9 mouse cellular contexts compared by ENCODE assay signal in genomic region chr5:9724956-9725600, GRCm38 (mm10). TPM values are rescaled to one million over a fixed set of nuclear protein-coding genes. Genes with fewer than 3 reads are reported as not detected.
DNase-seq lines count a peak whose midpoint lies in the region; ATAC-seq and TF ChIP-seq lines count a peak whose summit lies in the region.
"Had no signal": no experiment of that assay in that cellular context is flagged by ENCODE, and none has a peak within 500 bp of the region (broad histone marks: within the 10 kb centered on the region; RNA-seq: fewer than 3 reads in every experiment).

TSS of gene Grm3 (minus strand) at chr5:9725170.

- DNase-seq in heart, adult 2 months = no peak
- DNase-seq in heart, postnatal 4 days = no peak
- DNase-seq in ES-CJ7 (ENCODE audit: low read depth, low spot score) = peak; percentile 2
- peak; percentile 57 for DNase-seq in intestine, embryonic 14.5 days (ENCODE audit: low spot score)
- no peak for DNase-seq in liver, postnatal 0 days

- H3K27ac ChIP-seq in heart, adult 2 months = no peak within 1 kb of the TSS
- H3K27ac ChIP-seq in embryonic facial prominence, embryonic 12.5 days = no peak within 1 kb of the TSS
- no peak within 1 kb of the TSS for H3K27ac ChIP-seq in intestine, embryonic 14.5 days (ENCODE audit: low read depth)
- H3K27ac ChIP-seq in liver, postnatal 0 days (ENCODE audit: low read depth) = no peak within 1 kb of the TSS
- H3K27ac ChIP-seq in stomach, embryonic 16.5 days (ENCODE audit: low read length) = no peak within 1 kb of the TSS

- H3K4me1 ChIP-seq in heart, adult 2 months (ENCODE audit: control insufficient read depth, insufficient read depth, low read length) = no peaks in the 10 kb centered on the region
- peaks cover 3% of the 10 kb centered on the region; the same call in 1 of the 2 replicates for H3K4me1 ChIP-seq in embryonic facial prominence, embryonic 12.5 days
- no peaks in the 10 kb centered on the region for H3K4me1 ChIP-seq in intestine, embryonic 14.5 days (replicated peaks; ENCODE audit: control insufficient read depth, insufficient read depth, low read length)
- H3K4me1 ChIP-seq in liver, postnatal 0 days (ENCODE audit: insufficient read depth) = no peaks in the 10 kb centered on the region
- peaks cover 6% of the 10 kb centered on the region; the same call in 1 of the 2 replicates for H3K4me1 ChIP-seq in stomach, embryonic 16.5 days (ENCODE audit: control insufficient read depth, insufficient read depth, low read length)

- no peaks in the 10 kb centered on the region for H3K36me3 ChIP-seq in heart, adult 2 months (ENCODE audit: control insufficient read depth, insufficient read depth, low read length)
- no peaks in the 10 kb centered on the region for H3K36me3 ChIP-seq in embryonic facial prominence, embryonic 12.5 days
- no peaks in the 10 kb centered on the region for H3K36me3 ChIP-seq in intestine, embryonic 14.5 days (ENCODE audit: control insufficient read depth, insufficient read depth, low read length)
- H3K36me3 ChIP-seq in liver, postnatal 0 days (replicated peaks; ENCODE audit: insufficient read depth, low read length) = no peaks in the 10 kb centered on the region
- H3K36me3 ChIP-seq in stomach, embryonic 16.5 days (ENCODE audit: control insufficient read depth, insufficient read depth, low read length) = no peaks in the 10 kb centered on the region
- H3K36me3 ChIP-seq: G1E had no signal

- TF ChIP-seq CTCF in heart, adult 2 months (IDR thresholded peaks at IDR 0.05) = no peak
- TF ChIP-seq CTCF in liver, postnatal 0 days (IDR thresholded peaks at IDR 0.05; ENCODE audit: low read depth) = no peak

- H3K4me2 ChIP-seq in embryonic facial prominence, embryonic 12.5 days (replicated peaks) = peak within 1 kb of the TSS; percentile 86
- peak within 1 kb of the TSS; percentile 51 for H3K4me2 ChIP-seq in intestine, embryonic 14.5 days (ENCODE audit: low read length)
- peak within 1 kb of the TSS; percentile 22; the same call in 1 of the 2 replicates for H3K4me2 ChIP-seq in liver, postnatal 0 days (ENCODE audit: low read depth, low read length)
- peak within 1 kb of the TSS; percentile 80 for H3K4me2 ChIP-seq in stomach, embryonic 16.5 days (ENCODE audit: low read depth, low read length)

- intact Hi-C loops in heart, adult 2 months (cut with DNase I) = no loop called here

- ATAC-seq in embryonic facial prominence, embryonic 12.5 days (ENCODE audit: insufficient number of reproducible peaks, insufficient read depth, low FRiP score, low TSS enrichment) = no peak
- ATAC-seq in intestine, embryonic 14.5 days (replicated peaks; ENCODE audit: low FRiP score, low TSS enrichment, low read depth) = peak; percentile 27
- no peak for ATAC-seq in liver, postnatal 0 days
- ATAC-seq in stomach, embryonic 16.5 days (ENCODE audit: insufficient read depth, low FRiP score) = 0 out of 2 replicates have a peak, but pooled peaks have one; percentile 13
- ATAC-seq in erythroblast, adult 5-6 weeks (replicated peaks; ENCODE audit: low FRiP score, poor library complexity, severe bottlenecking) = no peak

- H3K27me3 ChIP-seq in heart, adult 2 months (ENCODE audit: control insufficient read depth, insufficient read depth, low read length) = no peaks in the 10 kb centered on the region
- peaks cover 21% of the 10 kb centered on the region for H3K27me3 ChIP-seq in embryonic facial prominence, embryonic 12.5 days
- H3K27me3 ChIP-seq in intestine, embryonic 14.5 days (replicated peaks; ENCODE audit: control insufficient read depth, insufficient read depth, low read length) = peaks cover 21% of the 10 kb centered on the region
- H3K27me3 ChIP-seq in liver, postnatal 0 days (ENCODE audit: insufficient read depth, low read length) = peaks cover 13% of the 10 kb centered on the region
- peaks cover 15% of the 10 kb centered on the region for H3K27me3 ChIP-seq in stomach, embryonic 16.5 days (ENCODE audit: control insufficient read depth, insufficient read depth, low read length)

- WGBS in heart, adult 2 months = 1% methylated on average over 25 of the region's 25 CpGs
- whole genome bisulfite sequencing in embryonic facial prominence, embryonic 12.5 days = under 1% methylated on average over 25 of the region's 25 CpGs
- 1% methylated on average over 25 of the region's 25 CpGs for WGBS in intestine, embryonic 14.5 days
- 2% methylated on average over 25 of the region's 25 CpGs for WGBS in liver, postnatal 0 days (ENCODE audit: insufficient replicate concordance)
- WGBS in stomach, embryonic 16.5 days = under 1% methylated on average over 25 of the region's 25 CpGs

- H3K4me3 ChIP-seq in heart, adult 2 months = peak within 1 kb of the TSS; percentile 17; the same call in 1 of the 2 replicates
- peak within 1 kb of the TSS; percentile 44 for H3K4me3 ChIP-seq in embryonic facial prominence, embryonic 12.5 days
- peak within 1 kb of the TSS; percentile 26 for H3K4me3 ChIP-seq in intestine, embryonic 14.5 days (ENCODE audit: low read depth, low read length)
- H3K4me3 ChIP-seq in liver, postnatal 0 days (ENCODE audit: low read depth, low read length) = no peak within 1 kb of the TSS
- H3K4me3 ChIP-seq in stomach, embryonic 16.5 days (replicated peaks; ENCODE audit: low read length) = peak within 1 kb of the TSS; percentile 47

- no peak for TF ChIP-seq POLR2A in heart, adult 2 months (IDR thresholded peaks at IDR 0.05; ENCODE audit: insufficient read depth, low read depth, low read length)

- no peaks in the 10 kb centered on the region for H3K9me3 ChIP-seq in embryonic facial prominence, embryonic 12.5 days
- H3K9me3 ChIP-seq in intestine, embryonic 14.5 days (ENCODE audit: control insufficient read depth, low read length) = no peaks in the 10 kb centered on the region
- no peaks in the 10 kb centered on the region for H3K9me3 ChIP-seq in liver, postnatal 0 days (ENCODE audit: low read length)
- H3K9me3 ChIP-seq in stomach, embryonic 16.5 days (replicated peaks; ENCODE audit: control insufficient read depth, low read length) = no peaks in the 10 kb centered on the region

- no peak within 1 kb of the TSS for H3K9ac ChIP-seq in heart, adult 2 months (ENCODE audit: low read depth, low read length)
- peak within 1 kb of the TSS; percentile 38 for H3K9ac ChIP-seq in embryonic facial prominence, embryonic 12.5 days
- H3K9ac ChIP-seq in intestine, embryonic 14.5 days (ENCODE audit: low read length) = no peak within 1 kb of the TSS
- no peak within 1 kb of the TSS for H3K9ac ChIP-seq in liver, postnatal 0 days (replicated peaks)
- peak within 1 kb of the TSS; percentile 46 for H3K9ac ChIP-seq in stomach, embryonic 16.5 days (ENCODE audit: low read length)

- H3K79me2 ChIP-seq in heart, adult 2 months (replicated peaks; ENCODE audit: control insufficient read depth, insufficient read depth, low read length) = no peaks in the 10 kb centered on the region

- no peak for TF ChIP-seq EP300 in heart, adult 2 months (IDR thresholded peaks at IDR 0.05; ENCODE audit: insufficient read depth, low read depth, low read length)
- no peak for TF ChIP-seq EP300 in liver, postnatal 0 days (IDR thresholded peaks at IDR 0.05; ENCODE audit: low read depth)

RNA-seq across cellular contexts. Expression of gene Grm3, which starts in this region (rescaled TPM):
- total RNA-seq in heart, adult 2 months (2021) = not detected
- not detected in 2 replicates for polyA plus RNA-seq in heart, adult 2 months (2012; rRNA removed)
- not detected for total RNA-seq in heart, postnatal 4 days (2021)
- polyA plus RNA-seq in embryonic facial prominence, embryonic 12.5 days (2016; fragmentation: Nextera tagmentation; extraction: Ambion mirVana) = 0.49 and 0.80 TPM in 2 replicates
- polyA plus RNA-seq in intestine, embryonic 14.5 days (2014; fragmentation: Nextera tagmentation; extraction: Ambion mirVana) = 0.07 and 0.23 TPM in 2 replicates
- 0.04 TPM in 1 of 2 replicates, not detected in the other for polyA plus RNA-seq in liver, postnatal 0 days (2015; fragmentation: Nextera tagmentation; extraction: Ambion mirVana)
- 1.3 TPM in 2 replicates for polyA plus RNA-seq in stomach, embryonic 16.5 days (2015; fragmentation: Nextera tagmentation; extraction: Ambion mirVana)
- not detected in 2 replicates for total RNA-seq in erythroblast, adult 5-6 weeks (2015; ENCODE audit: low replicate concordance)
- total RNA-seq in erythroblast, adult 5-6 weeks (2017; ENCODE audit: low replicate concordance) = not detected in 2 replicates
- polyA plus RNA-seq: G1E had no signal

Comparison
In these comparisons a context has a peak if more than half of its experiments do, and no peak if none do; other contexts are left out.
1. Peak in DNase-seq, ATAC-seq, H3K4me3 ChIP-seq and H3K4me2 ChIP-seq in intestine, embryonic 14.5 days; RNA of the gene not detected or under 1 TPM.
2. H3K9ac ChIP-seq: peak in embryonic facial prominence, embryonic 12.5 days (single experiment) and stomach, embryonic 16.5 days (single experiment); none in heart, adult 2 months (single experiment), intestine, embryonic 14.5 days (single experiment) and liver, postnatal 0 days (single experiment).
3. H3K4me2 ChIP-seq: peak in every context shown above with its lines; median percentile 86 in embryonic facial prominence, embryonic 12.5 days; 80 in stomach, embryonic 16.5 days; 51 in intestine, embryonic 14.5 days; 22 in liver, postnatal 0 days.